Mouse (Mus musculus): ENCODE results near the gene Rpl13a. TPM values are rescaled to one million over a fixed set of nuclear protein-coding genes. Genes with fewer than 3 reads are reported as not detected.
"Not testable (repeated sequence)": the region's sequence is repeated elsewhere in the genome, so short reads cannot be mapped to it uniquely, and the experiment has no call there.

Gene Rpl13a
- polyA plus RNA-seq, 1 experiment: 1,205 TPM

GRCm38 (mm10) chr7:45153586-45153985, 25.0 kb upstream of the Rpl13a start:
- Histone ChIP-seq H3K4me3 (ENCODE audit: insufficient read depth, low read depth, low read length) (peak overlapping the region; percentile 77), H3K27ac (ENCODE audit: insufficient read depth, low read depth, low read length) (peak overlapping the region; percentile 76), H3K4me1 (ENCODE audit: control insufficient read depth, insufficient read depth, low read length) (peaks cover 4% of the 10 kb centered on the region; the same call in 1 of the 2 replicates)
- TF ChIP-seq CTCF (IDR thresholded peaks at IDR 0.05; ENCODE audit: insufficient read depth, low read depth, low read length) (no peak), POLR2A (IDR thresholded peaks at IDR 0.05; ENCODE audit: insufficient read depth, low read depth, low read length) (no peak)
- WGBS: 2% methylated on average over 5 of the region's 5 CpGs

- H3K27ac ChIP-seq (ENCODE audit: insufficient read depth, low read depth, low read length); H3K4me1 ChIP-seq (ENCODE audit: control insufficient read depth, insufficient read depth, low read length); H3K4me3 ChIP-seq (ENCODE audit: insufficient read depth, low read depth, low read length): not testable (repeated sequence)
- WGBS: 94% methylated on average over 2 of the region's 2 CpGs
Observed at GRCm38 (mm10) chr7:45153052-45153451, 24.5 kb upstream of the Rpl13a start.

- H3K27ac ChIP-seq (ENCODE audit: insufficient read depth, low read depth, low read length): no peak overlapping the region
- 41% methylated on average over 11 of the region's 11 CpGs for WGBS
- H3K4me3 ChIP-seq (ENCODE audit: insufficient read depth, low read depth, low read length): no peak overlapping the region
- TF ChIP-seq POLR2A (IDR thresholded peaks at IDR 0.05; ENCODE audit: insufficient read depth, low read depth, low read length): no peak
- no peak for TF ChIP-seq CTCF (IDR thresholded peaks at IDR 0.05; ENCODE audit: insufficient read depth, low read depth, low read length)
- peaks cover 4% of the 10 kb centered on the region; the same call in 1 of the 2 replicates for H3K4me1 ChIP-seq (ENCODE audit: control insufficient read depth, insufficient read depth, low read length)
Observed at GRCm38 (mm10) chr7:45151303-45151702, 22.7 kb upstream of the Rpl13a start.

- no peak for TF ChIP-seq CTCF (IDR thresholded peaks at IDR 0.05; ENCODE audit: insufficient read depth, low read depth, low read length)
- no peak for TF ChIP-seq POLR2A (IDR thresholded peaks at IDR 0.05; ENCODE audit: insufficient read depth, low read depth, low read length)
- 72% methylated on average over 4 of the region's 4 CpGs for WGBS
- Histone ChIP-seq H3K27ac (ENCODE audit: insufficient read depth, low read depth, low read length) (no peak overlapping the region), H3K4me1 (ENCODE audit: control insufficient read depth, insufficient read depth, low read length) (peaks cover 4% of the 10 kb centered on the region; the same call in 1 of the 2 replicates), H3K4me3 (ENCODE audit: insufficient read depth, low read depth, low read length) (no peak overlapping the region)
Observed at GRCm38 (mm10) chr7:45150321-45150720, 21.8 kb upstream of the Rpl13a start.

- H3K4me1 ChIP-seq (ENCODE audit: control insufficient read depth, insufficient read depth, low read length): no peaks in the 10 kb centered on the region
- no peak overlapping the region for H3K4me3 ChIP-seq (ENCODE audit: insufficient read depth, low read depth, low read length)
- WGBS: 75% methylated on average over 6 of the region's 6 CpGs
- no peak for TF ChIP-seq POLR2A (IDR thresholded peaks at IDR 0.05; ENCODE audit: insufficient read depth, low read depth, low read length)
- no peak for TF ChIP-seq CTCF (IDR thresholded peaks at IDR 0.05; ENCODE audit: insufficient read depth, low read depth, low read length)
- no peak overlapping the region for H3K27ac ChIP-seq (ENCODE audit: insufficient read depth, low read depth, low read length)
Observed at GRCm38 (mm10) chr7:45149545-45149944, 21.0 kb upstream of the Rpl13a start.

GRCm38 (mm10) chr7:45148534-45149098, 20.1 kb upstream of the Rpl13a start:
- no peaks in the 10 kb centered on the region for H3K4me1 ChIP-seq (ENCODE audit: control insufficient read depth, insufficient read depth, low read length)
- H3K27ac ChIP-seq (ENCODE audit: insufficient read depth, low read depth, low read length): no peak overlapping the region
- H3K4me3 ChIP-seq (ENCODE audit: insufficient read depth, low read depth, low read length): no peak overlapping the region
- 69% methylated on average over 4 of the region's 4 CpGs for WGBS
- TF ChIP-seq POLR2A (IDR thresholded peaks at IDR 0.05; ENCODE audit: insufficient read depth, low read depth, low read length) (no peak), CTCF (IDR thresholded peaks at IDR 0.05; ENCODE audit: insufficient read depth, low read depth, low read length) (no peak)

- no peaks in the 10 kb centered on the region for H3K4me1 ChIP-seq (ENCODE audit: control insufficient read depth, insufficient read depth, low read length)
- H3K27ac ChIP-seq (ENCODE audit: insufficient read depth, low read depth, low read length): no peak overlapping the region
- H3K4me3 ChIP-seq (ENCODE audit: insufficient read depth, low read depth, low read length): no peak overlapping the region
- 94% methylated on average over 11 of the region's 11 CpGs for WGBS
- no peak for TF ChIP-seq POLR2A (IDR thresholded peaks at IDR 0.05; ENCODE audit: insufficient read depth, low read depth, low read length)
- no peak for TF ChIP-seq CTCF (IDR thresholded peaks at IDR 0.05; ENCODE audit: insufficient read depth, low read depth, low read length)
Observed at GRCm38 (mm10) chr7:45147899-45148298, 19.3 kb upstream of the Rpl13a start.

- TF ChIP-seq POLR2A (IDR thresholded peaks at IDR 0.05; ENCODE audit: insufficient read depth, low read depth, low read length) (no peak), CTCF (IDR thresholded peaks at IDR 0.05; ENCODE audit: insufficient read depth, low read depth, low read length) (no peak)
- no peak overlapping the region for H3K27ac ChIP-seq (ENCODE audit: insufficient read depth, low read depth, low read length)
- H3K4me1 ChIP-seq (ENCODE audit: control insufficient read depth, insufficient read depth, low read length): no peaks in the 10 kb centered on the region
- 94% methylated on average over 11 of the region's 11 CpGs for WGBS
- no peak overlapping the region for H3K4me3 ChIP-seq (ENCODE audit: insufficient read depth, low read depth, low read length)
Observed at GRCm38 (mm10) chr7:45147267-45147666, 18.7 kb upstream of the Rpl13a start.

GRCm38 (mm10) chr7:45145460-45145859, 16.9 kb upstream of the Rpl13a start:
- Histone ChIP-seq H3K27ac (ENCODE audit: insufficient read depth, low read depth, low read length) (no peak overlapping the region), H3K4me1 (ENCODE audit: control insufficient read depth, insufficient read depth, low read length) (no peaks in the 10 kb centered on the region), H3K4me3 (ENCODE audit: insufficient read depth, low read depth, low read length) (no peak overlapping the region)
- WGBS: 96% methylated on average over 8 of the region's 8 CpGs
- no peak for TF ChIP-seq CTCF (IDR thresholded peaks at IDR 0.05; ENCODE audit: insufficient read depth, low read depth, low read length)
- TF ChIP-seq POLR2A (IDR thresholded peaks at IDR 0.05; ENCODE audit: insufficient read depth, low read depth, low read length): no peak

All from olfactory bulb, adult 2 months (tissue).